Mouse (Mus musculus) MN1 (cell line): ENCODE measurements around the gene Gm26938.

Experiments used
- DNase-seq: peaks from one replicate; pipeline ENCODE4 v3.0.0-alpha.2; 2016; ENCODE audit warnings: low spot score

Gene Gm26938

GRCm38 (mm10) chr5:139815964-139816363, 10.2 kb downstream of the Gm26938 start:
- DNase-seq, result no peak

GRCm38 (mm10) chr5:139813963-139814381, 12.2 kb downstream of the Gm26938 start:
- no peak for DNase-seq

- no peak for DNase-seq
Observed at GRCm38 (mm10) chr5:139813126-139813490, 13.1 kb downstream of the Gm26938 start.

GRCm38 (mm10) chr5:139812398-139813125, 13.6 kb downstream of the Gm26938 start:
- DNase-seq, result no peak

GRCm38 (mm10) chr5:139811677-139812397, 14.4 kb downstream of the Gm26938 start:
- DNase-seq, result no peak

GRCm38 (mm10) chr5:139809397-139809796, 16.8 kb downstream of the Gm26938 start:
- DNase-seq, result no peak

- DNase-seq, result no peak
Observed at GRCm38 (mm10) chr5:139805924-139806323, 20.3 kb downstream of the Gm26938 start.

GRCm38 (mm10) chr5:139804573-139805111, 21.6 kb downstream of the Gm26938 start:
- DNase-seq, result no peak

- DNase-seq, result no peak
Observed at GRCm38 (mm10) chr5:139804107-139804551, 22.1 kb downstream of the Gm26938 start.

GRCm38 (mm10) chr5:139803601-139804102, 22.6 kb downstream of the Gm26938 start:
- peak; percentile 43 for DNase-seq

GRCm38 (mm10) chr5:139803165-139803564, 23.0 kb downstream of the Gm26938 start:
- no peak for DNase-seq

GRCm38 (mm10) chr5:139801880-139802279, 24.3 kb downstream of the Gm26938 start:
- DNase-seq, result no peak

GRCm38 (mm10) chr5:139801231-139801630, 25.0 kb downstream of the Gm26938 start:
- no peak for DNase-seq

GRCm38 (mm10) chr5:139799801-139800590, 26.2 kb downstream of the Gm26938 start:
- no peak for DNase-seq

- DNase-seq, result no peak
Observed at GRCm38 (mm10) chr5:139799041-139799440, 27.2 kb downstream of the Gm26938 start.

- no peak for DNase-seq
Observed at GRCm38 (mm10) chr5:139798168-139798900, 27.9 kb downstream of the Gm26938 start.

- peak; percentile 96 for DNase-seq
Observed at GRCm38 (mm10) chr5:139797473-139798167, 28.6 kb downstream of the Gm26938 start.

- DNase-seq, result peak; percentile 70
Observed at GRCm38 (mm10) chr5:139796900-139797299, 29.3 kb downstream of the Gm26938 start.

GRCm38 (mm10) chr5:139796001-139796620, 30.1 kb downstream of the Gm26938 start:
- no peak for DNase-seq

- DNase-seq, result peak; percentile 59
Observed at GRCm38 (mm10) chr5:139794938-139795337, 31.3 kb downstream of the Gm26938 start.
